16 mouse cellular contexts compared by ENCODE assay signal in the genomic region with DNA sequence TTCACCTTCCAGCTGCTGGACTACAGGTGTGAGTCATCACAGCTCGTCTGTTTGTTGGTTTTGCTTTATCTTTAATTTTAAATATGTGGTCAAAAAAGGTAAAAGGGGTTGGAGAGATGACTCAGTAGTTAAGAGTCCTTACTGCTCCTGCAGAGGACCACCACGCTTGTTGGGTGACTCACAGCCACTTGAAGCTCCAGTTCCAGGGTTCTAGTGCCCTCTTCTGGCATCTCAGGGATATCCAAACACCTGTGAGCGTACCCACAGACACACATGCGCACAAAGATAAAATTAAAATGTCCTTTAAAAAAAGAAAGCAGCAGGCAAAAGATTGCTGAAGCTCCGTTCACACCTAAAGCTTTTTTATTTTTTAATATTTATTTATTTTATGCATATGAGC.
DNase-seq lines count a peak whose midpoint lies in the region; ATAC-seq and TF ChIP-seq lines count a peak whose summit lies in the region.
"Had no signal": no experiment of that assay in that cellular context is flagged by ENCODE, and none has a peak within 500 bp of the region (broad histone marks: within the 10 kb centered on the region; RNA-seq: fewer than 3 reads in every experiment).

No protein-coding gene starts in this region.

- no peaks in the 10 kb centered on the region for H3K79me2 ChIP-seq in CH12.LX (replicated peaks; ENCODE audit: control insufficient read depth, extremely low read depth, insufficient read depth, poor library complexity, severe bottlenecking)

- TF ChIP-seq RAD21 in CH12.LX (IDR thresholded peaks at IDR 0.05; ENCODE audit: low read depth, low read length): peak; percentile 56

- no peak overlapping the region for H3K27ac ChIP-seq in kidney, postnatal 0 days
- no peak overlapping the region for H3K27ac ChIP-seq in CH12.LX (ENCODE audit: insufficient read depth, low read depth)
- H3K27ac ChIP-seq: hindbrain, embryonic 14.5 days; left cerebral cortex, adult 2 months; limb, embryonic 12.5 days; neural tube, embryonic 13.5 days had no signal

- H3K4me1 ChIP-seq in kidney, postnatal 0 days (replicated peaks; ENCODE audit: insufficient read depth, low read length): no peaks in the 10 kb centered on the region
- no peaks in the 10 kb centered on the region for H3K4me1 ChIP-seq in CH12.LX (ENCODE audit: control insufficient read depth in 1 of 2, insufficient read depth in 2 of 2)

- peak; percentile 25 for TF ChIP-seq CTCF in kidney, postnatal 0 days (IDR thresholded peaks at IDR 0.05; ENCODE audit: low read depth)
- peak; percentile 26 to 60; a peak in 3 of 4 replicates for TF ChIP-seq CTCF in CH12.LX (conservative IDR thresholded peaks at IDR 0.05 in 1 of 2, IDR thresholded peaks at IDR 0.05 in 1 of 2; ENCODE audit: low read depth in 2 of 2, low read length in 2 of 2)

- no peak overlapping the region for H3K4me3 ChIP-seq in kidney, postnatal 0 days (replicated peaks; ENCODE audit: low read depth, low read length)
- H3K4me3 ChIP-seq in CH12.LX (replicated peaks in 1 of 3; ENCODE audit: low read depth in 2 of 3, low read length in 2 of 3, poor library complexity in 1 of 3): no peak overlapping the region
- H3K4me3 ChIP-seq: left cerebral cortex, adult 2 months; limb, embryonic 12.5 days; neural tube, embryonic 13.5 days had no signal

- no peaks in the 10 kb centered on the region for H3K36me3 ChIP-seq in kidney, postnatal 0 days (ENCODE audit: insufficient read depth, low read length)
- no peaks in the 10 kb centered on the region for H3K36me3 ChIP-seq in CH12.LX (replicated peaks in 1 of 2; ENCODE audit: control insufficient read depth in 1 of 2, insufficient read depth in 1 of 2, low read length in 1 of 2)
- H3K36me3 ChIP-seq: limb, embryonic 12.5 days; neural tube, embryonic 13.5 days had no signal

- no peak overlapping the region for H3K4me2 ChIP-seq in kidney, postnatal 0 days (ENCODE audit: low read length)
- H3K4me2 ChIP-seq in CH12.LX (ENCODE audit: insufficient read depth, low read depth, poor library complexity, severe bottlenecking): no peak overlapping the region
- H3K4me2 ChIP-seq: hindbrain, embryonic 14.5 days; limb, embryonic 12.5 days; neural tube, embryonic 13.5 days had no signal

- H3K27me3 ChIP-seq in kidney, postnatal 0 days (ENCODE audit: insufficient read depth, low read length): no peaks in the 10 kb centered on the region
- H3K27me3 ChIP-seq in CH12.LX (replicated peaks): peaks cover 40% of the 10 kb centered on the region
- H3K27me3 ChIP-seq: limb, embryonic 12.5 days; neural tube, embryonic 13.5 days had no signal

- 74% methylated on average over 5 of the region's 5 CpGs for WGBS in kidney, postnatal 0 days

- DNase-seq in kidney, postnatal 0 days (ENCODE audit: low spot score): no peak
- DNase-seq in kidney, adult 11 months: no peak
- DNase-seq in 3134 (ENCODE audit: extremely low read depth, insufficient read length, low spot score) (peak; percentile 21), CH12.LX (ENCODE audit: extremely low read depth) (peak; percentile 20), ZHBTc4 (ENCODE audit: low read depth, low spot score) (peak; percentile 72), adipocyte (ENCODE audit: low spot score) (no peak)
- no peak for DNase-seq in urinary bladder, postnatal 25 days (ENCODE audit: low spot score)
- DNase-seq in urinary bladder, postnatal 14 days (ENCODE audit: low spot score): no peak
- DNase-seq: cerebellum, adult 8-10 months; heart, adult 11 months; kidney, adult 2 months had no signal

- dilution Hi-C loops in CH12.LX (cut with MboI; ENCODE audit: extremely low pct_ligation_motif_present, extremely low pct_unique_long_range_greater_than_20kb, low sequenced_read_pairs): no loop called here

- no peak for TF ChIP-seq EP300 in CH12.LX (IDR thresholded peaks at IDR 0.05; ENCODE audit: low read length)

- in situ Hi-C loops in CH12.LX (cut with MboI; ENCODE audit: low pct_ligation_motif_present, low pct_unique_long_range_greater_than_20kb, low sequenced_read_pairs): no loop called here

- no peaks in the 10 kb centered on the region for H3K9me3 ChIP-seq in kidney, postnatal 0 days (replicated peaks; ENCODE audit: low read length)
- peaks cover 4% of the 10 kb centered on the region for H3K9me3 ChIP-seq in CH12.LX (replicated peaks; ENCODE audit: low read length)
- H3K9me3 ChIP-seq: limb, embryonic 12.5 days; neural tube, embryonic 13.5 days had no signal

- H3K9ac ChIP-seq in kidney, postnatal 0 days (ENCODE audit: low read depth, low read length): no peak overlapping the region
- H3K9ac ChIP-seq in CH12.LX (ENCODE audit: insufficient read depth, low read depth): no peak overlapping the region
- H3K9ac ChIP-seq: hindbrain, embryonic 14.5 days; limb, embryonic 12.5 days; neural tube, embryonic 13.5 days had no signal

- ATAC-seq in kidney, postnatal 0 days (replicated peaks; ENCODE audit: low FRiP score, low read depth): no peak
- ATAC-seq: midbrain, embryonic 16.5 days had no signal

- TF ChIP-seq POLR2A in CH12.LX (IDR thresholded peaks at IDR 0.05; ENCODE audit: low read depth, low read length): no peak

TF ChIP-seq in CH12.LX, 34 proteins besides CTCF, POLR2A, EP300 and RAD21:
- TF ChIP-seq GABPA (IDR thresholded peaks at IDR 0.05; ENCODE audit: insufficient replicate concordance, low read depth, low read length) (no peak), SMC3 (IDR thresholded peaks at IDR 0.05; ENCODE audit: low read depth, low read length) (peak; percentile 54)

Comparison
In these comparisons a context has a peak if more than half of its experiments do, and no peak if none do; other contexts are left out.
1. DNase-seq: peak in 3134 (single experiment), CH12.LX (single experiment) and ZHBTc4 (single experiment); none in kidney, postnatal 0 days (single experiment), kidney, adult 11 months (single experiment), urinary bladder, postnatal 25 days (single experiment), adipocyte (single experiment) and urinary bladder, postnatal 14 days (single experiment).